Mouse (Mus musculus) G1E (cell line): Measurements from ENCODE around the gene Lat2.

Experiments used
- CTCF ChIP-seq: IDR thresholded peaks from 2 replicates; pipeline ENCODE4 v1.5.1; 2012; ENCODE audit warnings: low read depth, low read length, inconsistent platforms, mixed read lengths
- TAL1 ChIP-seq: conservative IDR thresholded peaks from 2 replicates; pipeline ENCODE4 v1.6.1; 2012; ENCODE audit warnings: low read depth, low read length, inconsistent platforms, mixed read lengths

DNA sequence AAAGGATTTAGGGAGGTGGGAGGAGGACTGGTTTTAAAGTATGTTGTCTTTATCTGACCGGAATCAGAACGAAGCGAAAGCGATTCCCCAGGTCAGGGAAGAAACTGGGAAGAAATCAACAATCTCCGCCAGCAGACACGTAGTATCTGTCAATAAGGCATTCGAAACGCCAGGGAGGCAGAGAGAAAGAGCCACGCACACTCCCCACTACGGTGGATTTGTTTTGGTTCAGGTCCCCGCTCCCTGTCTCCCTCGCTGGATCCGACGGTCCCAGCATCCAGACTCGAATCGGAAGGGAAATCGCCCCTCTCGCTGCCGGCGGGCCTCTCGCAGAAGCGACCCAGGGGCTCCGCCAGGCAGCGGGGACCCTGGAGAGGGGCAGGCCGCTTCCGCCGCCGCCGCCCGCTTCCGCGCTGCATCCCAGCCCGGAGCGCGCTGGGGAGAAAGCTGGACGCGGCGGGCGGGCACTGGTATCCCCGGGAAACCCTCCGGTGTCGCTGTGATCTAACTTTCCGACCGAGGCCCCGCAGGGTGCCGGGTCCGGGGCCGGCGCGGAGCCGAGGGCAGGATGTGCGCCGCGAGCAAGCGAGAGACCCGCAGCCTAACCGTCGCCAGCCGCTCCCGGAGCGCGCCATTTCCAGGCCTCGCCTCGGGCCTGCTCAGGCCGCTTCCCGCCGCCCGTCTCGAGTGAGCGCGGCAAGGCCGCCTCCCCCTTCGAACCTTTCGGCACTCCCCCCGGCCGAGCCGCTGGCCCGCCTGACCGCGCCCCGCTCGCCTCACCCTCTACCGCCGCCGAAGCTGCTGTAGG is 23.8 kb upstream of the Lat2 start:
- TF ChIP-seq CTCF (no peak), TAL1 (no peak)
